Mouse (Mus musculus): ENCODE results near the gene Espl1. TPM values are rescaled to one million over a fixed set of nuclear protein-coding genes. Genes with fewer than 3 reads are reported as not detected.
A peak's percentile ranks its signal among the peaks of the same experiment; 100 is the strongest.

Espl1 gene
- polyA plus RNA-seq, 1 experiment from 2014 or later, result 11.5 TPM

- Histone ChIP-seq H3K27me3 (replicated peaks; ENCODE audit: control insufficient read depth, insufficient read depth, low read length) (peaks cover 18% of the 10 kb centered on the region), H3K27ac (ENCODE audit: low read depth, low read length) (no peak overlapping the region), H3K9ac (ENCODE audit: low read length) (no peak overlapping the region), H3K4me2 (ENCODE audit: low read length) (no peak overlapping the region), H3K9me3 (replicated peaks; ENCODE audit: control insufficient read depth, low read length) (no peaks in the 10 kb centered on the region), H3K4me1 (ENCODE audit: control insufficient read depth, insufficient read depth, low read length) (peaks cover 12% of the 10 kb centered on the region), H3K4me3 (ENCODE audit: low read depth, low read length) (no peak overlapping the region), H3K36me3 (ENCODE audit: control insufficient read depth, insufficient read depth, low read length) (no peaks in the 10 kb centered on the region)
- ATAC-seq, result no peak
- no peak for DNase-seq (ENCODE audit: low spot score)
- 44% methylated on average over 14 of the region's 14 CpGs for WGBS
Observed at GRCm38 (mm10) chr15:102255547-102256255, 40.4 kb upstream of the Espl1 start.

GRCm38 (mm10) chr15:102256431-102257201, 39.5 kb upstream of the Espl1 start:
- H3K27me3 ChIP-seq (replicated peaks; ENCODE audit: control insufficient read depth, insufficient read depth, low read length), result peaks cover 18% of the 10 kb centered on the region
- 7% methylated on average over 22 of the region's 22 CpGs for WGBS

GRCm38 (mm10) chr15:102257202-102258075, 38.6 kb upstream of the Espl1 start, which contains the start of gene Rarg:
Gene Rarg (minus strand): TSS chr15:102257517.
- no peaks in the 10 kb centered on the region for H3K9me3 ChIP-seq (replicated peaks; ENCODE audit: control insufficient read depth, low read length)
- peak within 1 kb of the TSS; percentile 48 for H3K4me3 ChIP-seq (ENCODE audit: low read depth, low read length)
- peak within 1 kb of the TSS; percentile 60 for H3K9ac ChIP-seq (ENCODE audit: low read length)
- no peaks in the 10 kb centered on the region for H3K36me3 ChIP-seq (ENCODE audit: control insufficient read depth, insufficient read depth, low read length)
- peaks cover 12% of the 10 kb centered on the region for H3K4me1 ChIP-seq (ENCODE audit: control insufficient read depth, insufficient read depth, low read length)
- no peak within 1 kb of the TSS for H3K27ac ChIP-seq (ENCODE audit: low read depth, low read length)
- peak within 1 kb of the TSS; percentile 96 for H3K4me2 ChIP-seq (ENCODE audit: low read length)
- ATAC-seq (peak; percentile 47), DNase-seq (ENCODE audit: low spot score) (peak; percentile 25)
- WGBS, result 1% methylated on average over 38 of the region's 46 CpGs
- peaks cover 18% of the 10 kb centered on the region for H3K27me3 ChIP-seq (replicated peaks; ENCODE audit: control insufficient read depth, insufficient read depth, low read length)

More at GRCm38 (mm10) chr15:102256431-102257201, 39.5 kb upstream of the Espl1 start:
- H3K27ac ChIP-seq (ENCODE audit: low read depth, low read length), result no peak overlapping the region
- peak overlapping the region; percentile 60 for H3K9ac ChIP-seq (ENCODE audit: low read length)
- no peaks in the 10 kb centered on the region for H3K36me3 ChIP-seq (ENCODE audit: control insufficient read depth, insufficient read depth, low read length)
- peak overlapping the region; percentile 48 for H3K4me3 ChIP-seq (ENCODE audit: low read depth, low read length)
- DNase-seq (ENCODE audit: low spot score) (no peak), ATAC-seq (peak; percentile 2; the same call in 1 of the 2 replicates)
- H3K4me1 ChIP-seq (ENCODE audit: control insufficient read depth, insufficient read depth, low read length), result peaks cover 12% of the 10 kb centered on the region
- peak overlapping the region; percentile 96 for H3K4me2 ChIP-seq (ENCODE audit: low read length)
- no peaks in the 10 kb centered on the region for H3K9me3 ChIP-seq (replicated peaks; ENCODE audit: control insufficient read depth, low read length)

- H3K4me3 ChIP-seq (ENCODE audit: low read depth, low read length), result peak overlapping the region; percentile 48
- no peaks in the 10 kb centered on the region for H3K9me3 ChIP-seq (replicated peaks; ENCODE audit: control insufficient read depth, low read length)
- peaks cover 12% of the 10 kb centered on the region for H3K4me1 ChIP-seq (ENCODE audit: control insufficient read depth, insufficient read depth, low read length)
- no peaks in the 10 kb centered on the region for H3K36me3 ChIP-seq (ENCODE audit: control insufficient read depth, insufficient read depth, low read length)
- H3K4me2 ChIP-seq (ENCODE audit: low read length), result peak overlapping the region; percentile 96
- DNase-seq (ENCODE audit: low spot score) (peak; percentile 28), ATAC-seq (peak; percentile 50; the same call in 1 of the 2 replicates)
- H3K27ac ChIP-seq (ENCODE audit: low read depth, low read length), result no peak overlapping the region
- WGBS, result 7% methylated on average over 12 of the region's 12 CpGs
- peak overlapping the region; percentile 60; the same call in 1 of the 2 replicates for H3K9ac ChIP-seq (ENCODE audit: low read length)
- H3K27me3 ChIP-seq (replicated peaks; ENCODE audit: control insufficient read depth, insufficient read depth, low read length), result peaks cover 18% of the 10 kb centered on the region
Observed at GRCm38 (mm10) chr15:102258076-102258470, 38.0 kb upstream of the Espl1 start.

DNA sequence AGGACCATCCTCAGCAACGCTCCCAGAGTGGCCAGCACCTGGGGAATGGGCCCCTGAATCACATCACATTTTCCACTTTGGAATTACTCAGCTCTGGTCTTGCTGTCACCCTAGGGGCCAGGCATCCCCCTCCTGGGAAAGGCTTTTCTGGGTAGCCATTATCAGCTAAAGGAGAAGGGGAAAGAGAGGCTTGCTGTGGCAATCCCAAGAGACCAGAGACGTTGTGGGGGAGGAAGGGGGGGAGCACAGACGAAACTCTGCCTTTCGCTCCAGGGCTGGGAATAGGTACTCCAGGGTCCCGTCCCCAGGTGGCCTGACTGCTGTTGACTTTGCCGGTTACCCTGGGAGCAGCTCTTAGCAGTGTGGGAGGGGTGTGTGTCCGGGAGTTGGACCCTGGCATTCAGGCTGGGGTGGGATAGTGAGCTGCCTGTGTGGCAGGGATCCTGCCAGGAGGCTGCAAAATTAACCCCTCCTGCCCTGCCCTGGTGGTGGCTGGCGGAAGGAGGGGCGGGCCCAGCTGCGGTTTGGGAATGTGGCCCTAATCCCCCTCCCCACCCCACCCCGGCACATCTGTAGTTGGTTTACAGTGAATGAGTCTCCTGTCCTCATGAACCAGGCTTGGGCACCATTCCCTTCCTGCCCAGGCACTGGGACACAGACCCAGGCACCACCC, 37.3 kb upstream of the Espl1 start:
- 17% methylated on average over 11 of the region's 11 CpGs for WGBS
- no peak overlapping the region for H3K27ac ChIP-seq (ENCODE audit: low read depth, low read length)
- no peak overlapping the region for H3K4me3 ChIP-seq (ENCODE audit: low read depth, low read length)
- peak overlapping the region; percentile 96; the same call in 1 of the 2 replicates for H3K4me2 ChIP-seq (ENCODE audit: low read length)
- H3K4me1 ChIP-seq (ENCODE audit: control insufficient read depth, insufficient read depth, low read length), result peaks cover 12% of the 10 kb centered on the region
- no peak for DNase-seq (ENCODE audit: low spot score)
- no peaks in the 10 kb centered on the region for H3K9me3 ChIP-seq (replicated peaks; ENCODE audit: control insufficient read depth, low read length)
- no peak overlapping the region; the same call in 1 of the 2 replicates for H3K9ac ChIP-seq (ENCODE audit: low read length)
- peaks cover 18% of the 10 kb centered on the region for H3K27me3 ChIP-seq (replicated peaks; ENCODE audit: control insufficient read depth, insufficient read depth, low read length)
- ATAC-seq, result no peak
- H3K36me3 ChIP-seq (ENCODE audit: control insufficient read depth, insufficient read depth, low read length), result no peaks in the 10 kb centered on the region

DNA sequence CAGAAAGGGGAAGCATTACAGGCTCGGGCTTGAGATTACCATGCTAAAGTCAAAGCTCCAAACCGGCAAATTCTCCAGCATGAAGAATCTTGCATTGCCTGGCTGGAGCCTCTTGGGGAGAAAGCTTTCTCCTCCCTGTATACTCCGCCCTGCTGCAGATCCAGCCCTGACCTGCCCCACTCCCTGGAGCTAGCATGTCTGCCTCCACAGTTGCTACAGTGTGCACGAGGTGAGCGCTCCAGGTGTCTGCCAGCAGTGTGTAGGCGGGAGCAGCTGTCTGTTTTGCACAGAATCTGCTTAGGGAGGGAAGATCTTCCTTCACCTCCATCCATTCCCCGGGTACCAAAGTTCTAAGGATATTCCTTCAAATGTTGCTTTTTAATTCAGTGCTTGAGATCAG, 33.5 kb upstream of the Espl1 start:
- no peak overlapping the region for H3K27ac ChIP-seq (ENCODE audit: low read depth, low read length)

GRCm38 (mm10) chr15:102263037-102263436, 33.0 kb upstream of the Espl1 start:
- Histone ChIP-seq H3K27me3 (replicated peaks; ENCODE audit: control insufficient read depth, insufficient read depth, low read length) (peaks cover 11% of the 10 kb centered on the region), H3K27ac (ENCODE audit: low read depth, low read length) (no peak overlapping the region), H3K36me3 (ENCODE audit: control insufficient read depth, insufficient read depth, low read length) (no peaks in the 10 kb centered on the region), H3K9ac (ENCODE audit: low read length) (no peak overlapping the region), H3K4me3 (ENCODE audit: low read depth, low read length) (no peak overlapping the region), H3K4me2 (ENCODE audit: low read length) (no peak overlapping the region), H3K4me1 (ENCODE audit: control insufficient read depth, insufficient read depth, low read length) (peaks cover 5% of the 10 kb centered on the region; the same call in 1 of the 2 replicates), H3K9me3 (replicated peaks; ENCODE audit: control insufficient read depth, low read length) (no peaks in the 10 kb centered on the region)
- 62% methylated on average over 2 of the region's 2 CpGs for WGBS
- ATAC-seq (no peak), DNase-seq (ENCODE audit: low spot score) (no peak)

More for the DNA sequence above, 33.5 kb upstream of the Espl1 start:
- H3K36me3 ChIP-seq (ENCODE audit: control insufficient read depth, insufficient read depth, low read length), result no peaks in the 10 kb centered on the region
- ATAC-seq (no peak), DNase-seq (ENCODE audit: low spot score) (no peak)
- no peak overlapping the region for H3K4me2 ChIP-seq (ENCODE audit: low read length)
- H3K4me1 ChIP-seq (ENCODE audit: control insufficient read depth, insufficient read depth, low read length), result peaks cover 10% of the 10 kb centered on the region; the same call in 1 of the 2 replicates
- H3K9ac ChIP-seq (ENCODE audit: low read length), result no peak overlapping the region
- no peaks in the 10 kb centered on the region for H3K9me3 ChIP-seq (replicated peaks; ENCODE audit: control insufficient read depth, low read length)
- H3K4me3 ChIP-seq (ENCODE audit: low read depth, low read length), result no peak overlapping the region
- 58% methylated on average over 7 of the region's 7 CpGs for WGBS
- H3K27me3 ChIP-seq (replicated peaks; ENCODE audit: control insufficient read depth, insufficient read depth, low read length), result peaks cover 14% of the 10 kb centered on the region

GRCm38 (mm10) chr15:102265548-102265947, 30.5 kb upstream of the Espl1 start:
- 89% methylated on average over 5 of the region's 5 CpGs for WGBS
- Histone ChIP-seq H3K4me3 (ENCODE audit: low read depth, low read length) (no peak overlapping the region), H3K27ac (ENCODE audit: low read depth, low read length) (no peak overlapping the region), H3K4me2 (ENCODE audit: low read length) (no peak overlapping the region), H3K36me3 (ENCODE audit: control insufficient read depth, insufficient read depth, low read length) (no peaks in the 10 kb centered on the region), H3K9ac (ENCODE audit: low read length) (no peak overlapping the region), H3K9me3 (replicated peaks; ENCODE audit: control insufficient read depth, low read length) (no peaks in the 10 kb centered on the region), H3K4me1 (ENCODE audit: control insufficient read depth, insufficient read depth, low read length) (no peaks in the 10 kb centered on the region), H3K27me3 (replicated peaks; ENCODE audit: control insufficient read depth, insufficient read depth, low read length) (0 out of 2 replicates have a peak, but pooled peaks cover 4% of the 10 kb centered on the region)
- ATAC-seq, result no peak
- DNase-seq (ENCODE audit: low spot score), result no peak

Data from forebrain, embryonic 14.5 days (tissue).